Mouse (Mus musculus): Measurements from ENCODE around the gene Arrdc2.
"Not testable (repeated sequence)": the region's sequence is repeated elsewhere in the genome, so short reads cannot be mapped to it uniquely, and the experiment has no call there.

Arrdc2 gene

GRCm38 (mm10) chr8:70838654-70839407, 689 bp downstream of the Arrdc2 start:
- DNase-seq (ENCODE audit: low spot score), result no peak

GRCm38 (mm10) chr8:70836666-70837065, 2.9 kb downstream of the Arrdc2 start:
- DNase-seq (ENCODE audit: low spot score), result no peak

- DNase-seq (ENCODE audit: low spot score), result no peak
These were observed 5.4 kb downstream of the Arrdc2 start for GRCm38 (mm10) chr8:70834071-70834470.

GRCm38 (mm10) chr8:70833520-70833919, 6.0 kb downstream of the Arrdc2 start:
- DNase-seq (ENCODE audit: low spot score), result peak; percentile 79

GRCm38 (mm10) chr8:70833018-70833482, 6.5 kb downstream of the Arrdc2 start:
- DNase-seq (ENCODE audit: low spot score), result peak; percentile 53

- no peak for DNase-seq (ENCODE audit: low spot score)
These were observed 7.1 kb downstream of the Arrdc2 start for GRCm38 (mm10) chr8:70832371-70832770.

- DNase-seq (ENCODE audit: low spot score), result no peak
These were observed 8.0 kb downstream of the Arrdc2 start for GRCm38 (mm10) chr8:70831517-70831916.

- DNase-seq (ENCODE audit: low spot score), result no peak
These were observed 11.7 kb downstream of the Arrdc2 start for GRCm38 (mm10) chr8:70827796-70828195.

GRCm38 (mm10) chr8:70827010-70827409, 12.5 kb downstream of the Arrdc2 start:
- DNase-seq (ENCODE audit: low spot score), result no peak

- no peak for DNase-seq (ENCODE audit: low spot score)
These were observed 13.7 kb downstream of the Arrdc2 start for GRCm38 (mm10) chr8:70825816-70826215.

- no peak for DNase-seq (ENCODE audit: low spot score)
These were observed 15.7 kb downstream of the Arrdc2 start for GRCm38 (mm10) chr8:70823802-70824201.

GRCm38 (mm10) chr8:70822594-70822993, 16.9 kb downstream of the Arrdc2 start:
- not testable (repeated sequence) for DNase-seq (ENCODE audit: low spot score)

GRCm38 (mm10) chr8:70821992-70822391, 17.5 kb downstream of the Arrdc2 start:
- no peak for DNase-seq (ENCODE audit: low spot score)

- peak; percentile 68 for DNase-seq (ENCODE audit: low spot score)
These were observed 18.0 kb downstream of the Arrdc2 start for GRCm38 (mm10) chr8:70821399-70821962.

GRCm38 (mm10) chr8:70820101-70820935, 19.2 kb downstream of the Arrdc2 start:
- DNase-seq (ENCODE audit: low spot score), result peak; percentile 93

- peak; percentile 75 for DNase-seq (ENCODE audit: low spot score)
These were observed 22.8 kb downstream of the Arrdc2 start for GRCm38 (mm10) chr8:70816679-70817078.

- DNase-seq (ENCODE audit: low spot score), result no peak
These were observed 26.6 kb downstream of the Arrdc2 start for GRCm38 (mm10) chr8:70812885-70813284.

GRCm38 (mm10) chr8:70812055-70812454, 27.5 kb downstream of the Arrdc2 start:
- no peak for DNase-seq (ENCODE audit: low spot score)

- no peak for DNase-seq (ENCODE audit: low spot score)
These were observed 28.4 kb downstream of the Arrdc2 start for GRCm38 (mm10) chr8:70810962-70811680.

- DNase-seq (ENCODE audit: low spot score), result no peak
These were observed 30.4 kb downstream of the Arrdc2 start for GRCm38 (mm10) chr8:70808955-70809701.

- DNase-seq (ENCODE audit: low spot score), result no peak
These were observed 31.3 kb downstream of the Arrdc2 start, which contains the start of gene Il12rb1 for GRCm38 (mm10) chr8:70808239-70808638. Gene Il12rb1 (plus strand): TSS chr8:70808449.

Data from lung, postnatal 25 days (tissue).